Mouse (Mus musculus) macrophage (primary cell): ENCODE measurements around the gene Ntrk2. TPM values are rescaled to one million over a fixed set of nuclear protein-coding genes. Genes with fewer than 3 reads are reported as not detected.

ENCODE experiments used
- H3K27ac ChIP-seq: fragments of 350-480 bp; formaldehyde crosslinking; 2 replicates; pipeline ENCODE4 v1.9.0; 2021
- H3K36me3 ChIP-seq: fragments of 350-480 bp; formaldehyde crosslinking; 2 replicates; pipeline ENCODE4 v1.9.0; 2021; ENCODE audit errors: inconsistent target
- H3K4me3 ChIP-seq: fragments of 350-480 bp; formaldehyde crosslinking; 2 replicates; pipeline ENCODE4 v1.9.0; 2021; ENCODE audit errors: inconsistent target
- H3K79me2 ChIP-seq: fragments of 350-480 bp; formaldehyde crosslinking; 2 replicates; pipeline ENCODE4 v1.9.0; 2021; ENCODE audit errors: inconsistent target
- WGBS: methylation state at CpG from one replicate; pipeline ENCODE4 v1.1.7; 2026; ENCODE audit warnings: inconsistent platforms; ENCODE audit not compliant: missing documents; 5-methylcytosine and 5-hydroxymethylcytosine counted together
- polyA plus RNA-seq: library from polyadenylated mRNA; stranded (reverse); fragments of 250-400 nt; gene quantifications from 3 replicates; pipeline ENCODE4 v1.2.4, GENCODE M21; 2018; ENCODE audit warnings: inconsistent platforms

Ntrk2 gene
- polyA plus RNA-seq, 1 experiment from 2014 or later: not detected

DNA sequence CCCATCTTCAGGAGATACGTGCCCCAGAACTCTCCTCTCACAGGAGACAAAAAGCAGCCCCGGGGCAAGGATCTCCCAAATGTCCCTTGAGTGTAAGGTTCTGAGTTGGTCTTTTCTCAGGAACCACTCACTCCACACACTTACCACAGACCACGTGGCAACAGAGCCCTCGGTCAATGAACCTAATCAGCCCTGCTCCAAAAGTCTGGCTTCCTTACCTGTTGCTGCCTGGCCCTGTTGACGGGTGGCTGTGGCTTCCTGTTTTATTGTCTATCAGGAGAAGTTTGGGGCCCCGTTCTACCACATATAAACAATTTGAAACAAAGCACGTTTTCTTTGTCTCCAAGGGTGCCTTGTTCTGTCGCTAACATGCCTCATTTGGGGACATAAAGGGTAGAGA is 357.6 kb downstream of the Ntrk2 start:
- Histone ChIP-seq H3K79me2 (no peaks in the 10 kb centered on the region), H3K4me3 (no peak overlapping the region), H3K36me3 (no peaks in the 10 kb centered on the region), H3K27ac (no peak overlapping the region)
- 49% methylated on average over 8 of the region's 8 CpGs for WGBS

DNA sequence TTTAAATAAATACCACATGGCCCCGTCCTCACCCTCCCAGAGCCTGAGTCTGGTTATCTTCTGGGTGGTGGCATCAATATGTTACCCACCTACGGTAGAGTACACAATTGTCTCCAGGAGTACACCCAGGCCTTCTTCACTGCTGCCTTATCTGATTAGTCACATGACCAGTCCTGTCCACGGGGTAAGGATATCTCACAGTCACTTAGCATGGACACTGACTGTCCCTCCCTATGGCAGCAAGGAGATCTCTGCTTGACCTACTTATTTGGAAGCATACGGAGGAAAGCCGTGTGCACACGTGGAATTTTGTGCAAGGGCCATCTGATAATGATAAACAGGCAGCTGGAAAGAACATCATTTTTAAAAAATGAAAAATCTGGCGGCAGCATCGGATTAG is 367.5 kb downstream of the Ntrk2 start:
- H3K27ac ChIP-seq: no peak overlapping the region
- 87% methylated on average over 8 of the region's 8 CpGs for WGBS
- no peaks in the 10 kb centered on the region for H3K79me2 ChIP-seq
- H3K36me3 ChIP-seq: no peaks in the 10 kb centered on the region
- no peak overlapping the region for H3K4me3 ChIP-seq

DNA sequence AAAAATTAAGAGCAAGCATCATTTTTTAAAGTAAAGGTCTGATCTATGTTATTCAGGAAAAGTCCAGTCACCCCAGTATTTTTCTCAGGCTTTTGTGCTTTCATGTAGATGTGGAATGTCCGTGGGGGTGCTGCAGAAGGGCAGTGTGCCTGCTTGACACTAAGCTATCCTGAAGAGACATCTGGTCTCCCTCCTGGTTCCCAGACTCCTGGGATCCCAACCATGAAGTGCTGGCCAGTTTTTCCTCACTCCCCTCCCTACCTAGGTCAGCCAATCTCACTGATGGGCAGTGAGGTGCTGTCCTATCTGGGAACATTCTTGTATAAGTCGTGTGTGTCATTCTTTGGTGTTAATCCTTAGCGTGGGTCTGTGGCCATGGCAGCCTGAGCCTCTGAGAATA is 369.7 kb downstream of the Ntrk2 start:
- H3K4me3 ChIP-seq: no peak overlapping the region
- no peaks in the 10 kb centered on the region for H3K36me3 ChIP-seq
- no peak overlapping the region for H3K27ac ChIP-seq
- WGBS: 80% methylated on average over 3 of the region's 3 CpGs
- H3K79me2 ChIP-seq: no peaks in the 10 kb centered on the region

DNA sequence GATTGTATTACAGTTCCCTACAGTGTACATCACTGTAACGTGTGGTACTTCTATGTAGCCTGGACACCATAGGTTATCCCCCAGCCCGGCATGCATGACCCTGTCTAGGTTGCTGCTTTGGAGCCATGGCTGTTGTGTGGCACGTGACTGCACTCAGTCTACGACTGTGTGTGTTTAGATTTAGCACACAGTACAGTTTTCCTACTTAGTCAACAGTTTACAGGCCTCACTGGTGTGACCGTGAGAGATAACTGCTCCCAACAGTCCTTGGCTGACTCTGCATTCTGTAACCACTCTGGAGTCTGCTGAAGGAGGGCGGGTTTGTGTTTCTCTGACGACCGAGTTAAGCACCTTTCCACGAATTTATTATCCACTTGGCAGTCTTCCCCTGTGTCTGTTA is 370.1 kb downstream of the Ntrk2 start:
- H3K4me3 ChIP-seq: no peak overlapping the region
- 81% methylated on average over 9 of the region's 9 CpGs for WGBS
- no peaks in the 10 kb centered on the region for H3K79me2 ChIP-seq

DNA sequence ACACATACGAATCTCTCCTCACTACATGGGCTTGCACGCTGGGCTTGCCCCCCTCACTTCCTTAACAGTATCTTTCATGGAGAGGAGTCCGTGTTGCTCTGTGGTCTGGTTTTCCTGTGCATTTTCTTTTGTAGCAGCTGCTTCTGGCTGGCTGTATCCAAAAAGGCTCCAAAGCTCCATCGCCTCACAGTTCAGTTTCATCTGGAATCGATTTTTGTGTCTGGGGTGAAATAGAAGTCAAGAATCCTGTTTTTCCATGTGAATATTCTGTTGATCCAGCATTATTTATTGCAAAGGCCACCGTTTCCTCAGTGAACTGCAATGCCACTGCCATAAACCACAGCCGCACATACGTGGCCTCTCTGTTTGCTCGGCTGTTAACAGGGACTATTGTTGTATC is 370.6 kb downstream of the Ntrk2 start:
- Histone ChIP-seq H3K27ac (no peak overlapping the region), H3K79me2 (no peaks in the 10 kb centered on the region), H3K4me3 (no peak overlapping the region), H3K36me3 (no peaks in the 10 kb centered on the region)
- WGBS: 71% methylated on average over 9 of the region's 9 CpGs

More for the DNA sequence above, 370.1 kb downstream of the Ntrk2 start:
- Histone ChIP-seq H3K36me3 (no peaks in the 10 kb centered on the region), H3K27ac (no peak overlapping the region)

DNA sequence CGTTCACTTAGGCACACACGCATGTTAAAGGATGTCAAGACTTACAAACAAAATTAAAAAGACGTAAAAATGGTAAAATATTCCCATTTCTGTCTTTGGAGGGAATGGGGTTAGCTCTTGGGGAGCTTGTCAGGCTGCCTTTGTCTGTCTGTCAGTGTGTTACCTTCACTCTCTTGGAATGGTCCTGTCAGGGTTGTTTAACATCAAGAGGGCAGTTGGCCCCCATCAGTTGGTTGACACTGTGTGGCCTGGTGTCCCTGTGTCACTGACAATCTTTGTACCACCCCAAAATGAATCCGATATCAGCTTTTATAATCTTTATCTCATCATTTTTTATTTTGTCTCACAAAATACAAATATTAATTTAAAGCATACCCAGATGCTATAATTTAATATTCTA is 373.6 kb downstream of the Ntrk2 start:
- Histone ChIP-seq H3K27ac (no peak overlapping the region), H3K79me2 (no peaks in the 10 kb centered on the region), H3K4me3 (no peak overlapping the region), H3K36me3 (no peaks in the 10 kb centered on the region)
- 92% methylated on average over 4 of the region's 4 CpGs for WGBS

DNA sequence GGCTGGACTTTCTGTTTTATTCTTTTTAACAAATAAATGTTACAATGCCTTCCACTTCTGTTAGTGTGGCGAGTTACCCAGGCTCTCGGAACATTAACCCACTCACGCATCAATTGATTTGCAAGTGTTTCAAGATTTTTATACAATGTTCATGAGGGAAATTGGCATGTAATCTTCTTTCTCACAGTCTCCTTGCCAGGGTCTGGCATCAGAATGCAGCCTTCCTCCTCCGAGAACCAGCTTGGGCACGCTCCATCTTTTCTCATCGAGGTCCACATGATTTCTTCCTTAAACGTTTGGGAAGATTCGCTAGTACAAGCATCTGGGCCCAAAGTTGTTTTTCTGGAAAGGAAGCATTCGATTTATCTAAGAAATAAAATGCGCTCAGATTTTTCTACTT is 374.4 kb downstream of the Ntrk2 start:
- no peaks in the 10 kb centered on the region for H3K79me2 ChIP-seq
- no peak overlapping the region for H3K4me3 ChIP-seq
- no peaks in the 10 kb centered on the region for H3K36me3 ChIP-seq
- WGBS: 91% methylated on average over 10 of the region's 10 CpGs
- H3K27ac ChIP-seq: no peak overlapping the region

DNA sequence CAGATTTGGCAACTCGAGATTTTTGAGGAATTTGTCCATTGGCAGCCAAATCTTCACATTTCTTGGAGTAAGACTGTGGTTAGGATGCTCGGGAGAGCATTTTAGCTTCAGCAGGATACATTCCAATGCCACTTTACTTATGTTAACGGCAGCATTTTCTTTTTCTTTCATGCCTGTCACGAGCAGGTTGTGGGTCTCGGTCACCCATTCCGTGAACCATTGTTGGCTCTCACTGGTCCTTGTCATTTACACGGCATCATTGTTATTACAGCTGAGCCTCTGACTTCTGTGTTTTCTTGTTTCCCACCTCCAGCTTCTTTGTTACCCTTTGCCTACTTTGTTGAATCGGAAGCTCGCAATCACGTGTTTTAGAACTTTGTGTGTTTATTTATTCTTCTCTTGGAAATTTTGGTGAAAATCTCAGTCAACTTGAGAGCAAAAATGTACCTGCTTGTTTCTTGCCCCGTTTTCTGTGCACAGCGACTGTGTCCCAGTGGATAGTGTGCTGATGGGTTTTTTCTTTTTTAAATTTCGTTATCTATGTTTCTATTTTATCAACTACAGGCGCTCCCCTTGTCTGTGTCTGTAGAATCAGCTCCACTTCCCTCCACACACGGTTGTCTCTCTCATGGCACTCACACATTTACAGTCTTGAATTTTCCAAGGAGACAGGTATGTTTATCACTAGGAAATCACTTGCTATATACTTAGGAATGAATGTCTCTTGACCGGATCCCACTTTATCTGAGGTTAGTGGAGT is 375.0 kb downstream of the Ntrk2 start:
- WGBS: 68% methylated on average over 16 of the region's 16 CpGs
- Histone ChIP-seq H3K79me2 (no peaks in the 10 kb centered on the region), H3K4me3 (no peak overlapping the region), H3K36me3 (no peaks in the 10 kb centered on the region), H3K27ac (no peak overlapping the region)

DNA sequence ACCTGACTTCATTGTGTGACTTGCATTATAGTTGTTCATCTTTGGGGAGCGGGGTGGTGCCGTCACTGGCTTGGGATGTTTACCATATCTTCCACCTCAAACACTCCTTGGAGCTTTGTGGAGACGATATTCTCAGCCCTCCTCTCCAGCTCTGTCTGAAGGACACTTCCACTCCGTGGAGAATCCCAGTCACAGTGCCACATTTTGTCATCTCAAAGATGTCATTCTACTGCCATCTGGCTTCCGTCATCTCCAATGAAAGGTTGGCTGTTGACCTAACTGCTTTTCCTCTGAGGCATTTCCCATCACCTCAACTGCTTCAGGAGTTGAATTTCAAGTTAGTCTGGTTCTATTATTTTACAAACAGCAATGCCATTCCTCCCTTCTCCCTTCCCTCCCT is 376.3 kb downstream of the Ntrk2 start:
- H3K27ac ChIP-seq: no peak overlapping the region
- no peak overlapping the region for H3K4me3 ChIP-seq
- 79% methylated on average over 5 of the region's 5 CpGs for WGBS
- no peaks in the 10 kb centered on the region for H3K36me3 ChIP-seq
- H3K79me2 ChIP-seq: no peaks in the 10 kb centered on the region

Other genes starting within 250 kb of the Ntrk2 start
- not detected in 3 replicates for gene Slc28a3, start 195.7 kb upstream of the Ntrk2 start, polyA plus RNA-seq